Mouse (Mus musculus) stomach, embryonic 15.5 days (tissue): ENCODE measurements at regions not wholly inside any gene's neighbourhood (a gene's known extent, or its start where the extent isn't known, plus 50 kb on each side); places are given as distances from the start of the nearest gene placed in this dataset.
A peak's percentile ranks its signal among the peaks of the same experiment; 100 is the strongest.

Source experiments
- ATAC-seq: fragments of 200-750 bp; cut with Nextera tagmentation; 2 replicates; pipeline ENCODE4 v1.8.0; 2017; ENCODE audit warnings: low read depth, moderate number of reproducible peaks, moderate TSS enrichment; ENCODE audit not compliant: insufficient read depth, low FRiP score
- H3K27ac ChIP-seq: fragments of 300-500 bp; sonication (generic); 2 replicates; pipeline ENCODE4 v1.5.1; 2015; ENCODE audit warnings: mild to moderate bottlenecking, inconsistent platforms
- H3K27me3 ChIP-seq: fragments of 300-500 bp; sonication (generic); replicated peaks from 2 replicates; pipeline ENCODE4 v1.6.1; 2015; ENCODE audit warnings: inconsistent platforms
- H3K36me3 ChIP-seq: fragments of 300-500 bp; sonication (generic); 2 replicates; pipeline ENCODE4 v1.6.1; 2015; ENCODE audit warnings: inconsistent platforms
- H3K4me1 ChIP-seq: fragments of 300-500 bp; sonication (generic); 2 replicates; pipeline ENCODE4 v1.6.1; 2015; ENCODE audit warnings: inconsistent platforms
- H3K4me2 ChIP-seq: fragments of 300-500 bp; sonication (generic); 2 replicates; pipeline ENCODE4 v1.6.1; 2015; ENCODE audit warnings: mild to moderate bottlenecking, inconsistent platforms
- H3K4me3 ChIP-seq: fragments of 300-500 bp; sonication (generic); replicated peaks from 2 replicates; pipeline ENCODE4 v1.5.1; 2015; ENCODE audit warnings: inconsistent platforms
- H3K9ac ChIP-seq: fragments of 300-500 bp; sonication (generic); 2 replicates; pipeline ENCODE4 v1.6.1; 2015; ENCODE audit warnings: inconsistent platforms
- H3K9me3 ChIP-seq: fragments of 300-500 bp; sonication (generic); 2 replicates; pipeline ENCODE4 v1.6.1; 2016; ENCODE audit warnings: inconsistent platforms
- whole genome bisulfite sequencing: fragments of 180-500 bp; shearing (Covaris S2); methylation state at CpG from one replicate; pipeline ENCODE4 v1.1.7; 2015; 5-methylcytosine and 5-hydroxymethylcytosine counted together

DNA sequence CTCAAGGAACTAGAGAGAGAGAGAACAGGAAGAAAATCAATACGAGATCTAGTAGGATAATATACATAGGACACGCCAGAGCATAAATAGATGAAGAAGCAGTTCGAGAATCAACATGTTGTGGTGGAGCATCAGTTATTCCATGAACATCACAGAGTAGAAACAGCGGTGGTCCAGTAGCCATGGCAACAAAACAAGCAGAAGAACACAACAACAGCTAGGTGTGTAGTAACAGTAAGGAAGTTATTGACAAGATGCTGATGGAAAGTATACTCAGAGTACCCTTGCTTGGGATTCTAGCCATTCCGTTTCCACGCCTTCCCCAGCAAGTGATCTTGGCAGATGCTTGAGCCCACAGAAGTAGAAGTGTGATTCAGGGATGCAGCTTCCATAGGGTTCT lies 317.3 kb upstream of the Klf3 start:
- ATAC-seq, result no peak
- 92% methylated on average over 6 of the region's 6 CpGs for WGBS

DNA sequence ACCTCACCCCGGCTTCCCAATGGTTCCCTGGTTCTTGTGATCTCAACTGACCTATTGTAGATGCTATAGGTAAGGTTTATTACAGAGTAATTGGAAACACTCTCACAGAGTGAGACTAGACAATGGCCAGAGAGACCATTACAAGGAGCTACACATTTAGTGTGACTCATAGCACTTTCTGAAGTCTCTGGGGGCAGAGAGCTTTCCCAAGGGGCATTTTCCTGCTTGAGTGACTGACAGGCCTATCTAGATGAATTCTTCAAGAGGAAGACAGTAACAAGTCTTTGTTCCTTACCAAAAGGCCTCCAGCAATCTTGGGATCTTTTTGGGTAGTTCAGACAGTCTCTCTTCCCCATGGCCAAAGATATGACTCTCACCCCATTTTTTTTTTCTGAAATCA lies 316.4 kb upstream of the Klf3 start:
- Histone ChIP-seq H3K27ac (no peak overlapping the region), H3K4me1 (no peaks in the 10 kb centered on the region), H3K4me2 (no peak overlapping the region), H3K27me3 (no peaks in the 10 kb centered on the region), H3K4me3 (no peak overlapping the region), H3K36me3 (no peaks in the 10 kb centered on the region), H3K9ac (no peak overlapping the region), H3K9me3 (no peaks in the 10 kb centered on the region)
- no peak for ATAC-seq
- 97% methylated on average over 1 of the region's 1 CpGs for WGBS

More for the DNA sequence above, 317.3 kb upstream of the Klf3 start:
- no peak overlapping the region for H3K4me2 ChIP-seq
- H3K36me3 ChIP-seq, result no peaks in the 10 kb centered on the region
- H3K4me1 ChIP-seq, result no peaks in the 10 kb centered on the region
- H3K9me3 ChIP-seq, result no peaks in the 10 kb centered on the region
- H3K27ac ChIP-seq, result no peak overlapping the region
- H3K9ac ChIP-seq, result no peak overlapping the region
- no peak overlapping the region for H3K4me3 ChIP-seq
- no peaks in the 10 kb centered on the region for H3K27me3 ChIP-seq

- Histone ChIP-seq H3K36me3 (no peaks in the 10 kb centered on the region), H3K27ac (no peak overlapping the region), H3K9ac (no peak overlapping the region), H3K9me3 (no peaks in the 10 kb centered on the region), H3K27me3 (no peaks in the 10 kb centered on the region), H3K4me3 (no peak overlapping the region), H3K4me2 (peak overlapping the region; percentile 24), H3K4me1 (no peaks in the 10 kb centered on the region)
- no peak for ATAC-seq
- 53% methylated on average over 14 of the region's 14 CpGs for WGBS
Observed at GRCm38 (mm10) chr5:64487698-64488398, 315.3 kb upstream of the Klf3 start.

GRCm38 (mm10) chr5:64489656-64490444 lies 313.3 kb upstream of the Klf3 start:
- H3K27ac ChIP-seq, result no peak overlapping the region
- no peaks in the 10 kb centered on the region for H3K27me3 ChIP-seq
- no peak overlapping the region for H3K9ac ChIP-seq
- WGBS, result 88% methylated on average over 4 of the region's 4 CpGs
- H3K4me1 ChIP-seq, result no peaks in the 10 kb centered on the region
- H3K9me3 ChIP-seq, result no peaks in the 10 kb centered on the region
- no peak for ATAC-seq
- H3K4me3 ChIP-seq, result no peak overlapping the region
- H3K4me2 ChIP-seq, result no peak overlapping the region
- H3K36me3 ChIP-seq, result no peaks in the 10 kb centered on the region

- ATAC-seq, result no peak
- Histone ChIP-seq H3K4me1 (no peaks in the 10 kb centered on the region), H3K36me3 (no peaks in the 10 kb centered on the region), H3K27me3 (no peaks in the 10 kb centered on the region), H3K27ac (no peak overlapping the region), H3K4me3 (no peak overlapping the region), H3K9me3 (no peaks in the 10 kb centered on the region), H3K9ac (no peak overlapping the region), H3K4me2 (no peak overlapping the region)
- WGBS, result 71% methylated on average over 5 of the region's 5 CpGs
Observed at GRCm38 (mm10) chr5:64490445-64490950, 312.7 kb upstream of the Klf3 start.

DNA sequence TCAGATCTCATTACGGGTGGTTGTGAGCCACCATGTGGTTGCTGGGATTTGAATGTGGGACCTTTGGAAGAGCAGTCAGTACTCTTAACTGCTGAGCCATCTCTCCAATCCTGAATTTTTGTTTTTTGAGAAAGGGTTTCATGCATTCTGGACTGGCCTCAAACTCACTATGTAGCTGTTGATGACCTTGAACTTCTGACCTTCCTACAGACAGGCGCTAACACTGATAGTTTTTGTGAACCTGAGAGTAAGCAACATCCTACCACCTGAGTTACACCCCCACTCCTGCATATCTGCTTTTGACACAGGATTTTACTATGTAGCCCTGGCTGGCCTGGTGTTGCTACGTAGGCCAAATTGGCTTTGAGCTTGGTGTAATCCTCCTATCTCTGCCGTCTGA lies 308.8 kb upstream of the Klf3 start:
- 90% methylated on average over 4 of the region's 4 CpGs for WGBS

GRCm38 (mm10) chr5:64496853-64497252 lies 306.3 kb upstream of the Klf3 start:
- Histone ChIP-seq H3K4me2 (no peak overlapping the region), H3K4me3 (no peak overlapping the region), H3K9me3 (no peaks in the 10 kb centered on the region), H3K27ac (no peak overlapping the region), H3K9ac (no peak overlapping the region), H3K27me3 (no peaks in the 10 kb centered on the region), H3K4me1 (no peaks in the 10 kb centered on the region), H3K36me3 (no peaks in the 10 kb centered on the region)
- WGBS, result 85% methylated on average over 4 of the region's 4 CpGs
- ATAC-seq, result no peak

More for the DNA sequence above, 308.8 kb upstream of the Klf3 start:
- Histone ChIP-seq H3K36me3 (no peaks in the 10 kb centered on the region), H3K27me3 (no peaks in the 10 kb centered on the region), H3K4me2 (no peak overlapping the region), H3K9ac (no peak overlapping the region), H3K4me1 (no peaks in the 10 kb centered on the region), H3K9me3 (no peaks in the 10 kb centered on the region), H3K27ac (no peak overlapping the region), H3K4me3 (no peak overlapping the region)
- ATAC-seq, result no peak

GRCm38 (mm10) chr5:64498431-64498830 lies 304.8 kb upstream of the Klf3 start:
- no peak overlapping the region for H3K9ac ChIP-seq
- no peak overlapping the region for H3K4me3 ChIP-seq
- no peaks in the 10 kb centered on the region for H3K27me3 ChIP-seq
- H3K9me3 ChIP-seq, result no peaks in the 10 kb centered on the region
- no peak for ATAC-seq
- no peaks in the 10 kb centered on the region for H3K36me3 ChIP-seq
- 87% methylated on average over 5 of the region's 5 CpGs for WGBS
- H3K27ac ChIP-seq, result no peak overlapping the region
- no peak overlapping the region for H3K4me2 ChIP-seq
- peaks cover 2% of the 10 kb centered on the region; the same call in 1 of the 2 replicates for H3K4me1 ChIP-seq

DNA sequence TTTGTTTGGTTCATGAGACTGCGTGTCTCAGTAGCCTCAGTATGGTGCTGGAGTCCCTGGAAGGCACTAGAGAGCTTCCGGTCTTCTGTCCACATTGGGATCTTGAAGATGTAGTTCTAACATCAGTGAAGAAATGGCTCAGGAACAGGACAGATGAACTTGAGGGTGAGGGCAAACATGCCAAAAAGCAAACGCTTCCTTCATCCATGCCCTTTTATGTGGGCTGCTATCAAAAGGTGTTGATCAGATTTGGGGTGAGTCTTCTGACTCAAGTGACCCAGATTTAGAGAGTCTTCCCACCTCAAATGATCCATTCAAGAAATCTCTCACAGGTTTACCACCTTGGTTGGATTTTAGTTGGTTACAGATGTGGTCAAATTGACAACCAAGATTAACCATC lies 304.1 kb upstream of the Klf3 start:
- Histone ChIP-seq H3K4me3 (no peak overlapping the region), H3K4me2 (no peak overlapping the region), H3K9me3 (no peaks in the 10 kb centered on the region), H3K27me3 (no peaks in the 10 kb centered on the region), H3K9ac (no peak overlapping the region), H3K27ac (no peak overlapping the region), H3K4me1 (peaks cover 5% of the 10 kb centered on the region), H3K36me3 (no peaks in the 10 kb centered on the region)
- 91% methylated on average over 3 of the region's 3 CpGs for WGBS
- ATAC-seq, result no peak

- H3K9me3 ChIP-seq, result no peaks in the 10 kb centered on the region
- H3K36me3 ChIP-seq, result no peaks in the 10 kb centered on the region
- no peak overlapping the region for H3K9ac ChIP-seq
- no peak overlapping the region for H3K27ac ChIP-seq
- H3K4me1 ChIP-seq, result peaks cover 11% of the 10 kb centered on the region
- WGBS, result 72% methylated on average over 8 of the region's 8 CpGs
- no peak overlapping the region for H3K4me2 ChIP-seq
- ATAC-seq, result no peak; the same call in 1 of the 2 replicates
- no peak overlapping the region for H3K4me3 ChIP-seq
- H3K27me3 ChIP-seq, result no peaks in the 10 kb centered on the region
Observed at GRCm38 (mm10) chr5:64500413-64500812, 302.8 kb upstream of the Klf3 start.

DNA sequence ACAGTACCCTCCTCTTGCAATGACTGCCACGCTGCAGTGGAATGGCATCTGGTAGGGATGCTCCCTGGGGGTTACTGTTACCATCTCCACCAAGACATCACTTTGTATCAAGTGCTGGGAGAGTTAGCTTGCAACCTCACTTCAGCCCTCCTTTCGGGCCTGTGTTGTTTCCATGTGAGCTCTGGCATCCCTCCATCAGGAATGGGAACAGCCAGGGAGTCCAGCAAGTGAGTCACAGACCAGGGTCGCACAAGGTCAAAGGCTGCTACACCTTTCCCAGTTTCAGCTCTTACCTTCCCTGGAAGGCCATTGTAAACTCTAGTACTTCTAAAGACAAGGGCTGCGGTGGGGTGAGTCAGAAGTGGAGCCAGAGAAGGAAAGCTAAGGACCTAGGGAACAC lies 302.3 kb upstream of the Klf3 start:
- 82% methylated on average over 4 of the region's 4 CpGs for WGBS
- H3K27me3 ChIP-seq, result no peaks in the 10 kb centered on the region
- no peaks in the 10 kb centered on the region for H3K36me3 ChIP-seq
- ATAC-seq, result no peak
- H3K4me1 ChIP-seq, result peaks cover 11% of the 10 kb centered on the region
- no peak overlapping the region for H3K4me3 ChIP-seq
- no peak overlapping the region for H3K27ac ChIP-seq
- no peak overlapping the region for H3K4me2 ChIP-seq
- H3K9me3 ChIP-seq, result no peaks in the 10 kb centered on the region
- H3K9ac ChIP-seq, result no peak overlapping the region

GRCm38 (mm10) chr5:64501746-64502145 lies 301.4 kb upstream of the Klf3 start:
- H3K27ac ChIP-seq, result no peak overlapping the region
- H3K9me3 ChIP-seq, result no peaks in the 10 kb centered on the region
- no peak overlapping the region for H3K4me3 ChIP-seq
- H3K9ac ChIP-seq, result no peak overlapping the region
- ATAC-seq, result no peak
- H3K4me1 ChIP-seq, result peaks cover 16% of the 10 kb centered on the region
- no peaks in the 10 kb centered on the region for H3K36me3 ChIP-seq
- H3K27me3 ChIP-seq, result no peaks in the 10 kb centered on the region
- 72% methylated on average over 5 of the region's 5 CpGs for WGBS
- H3K4me2 ChIP-seq, result no peak overlapping the region
